Mouse (Mus musculus) limb, embryonic 11.5 days (tissue): ENCODE results near the gene Dctn3. TPM values are rescaled to one million over a fixed set of nuclear protein-coding genes. Genes with fewer than 3 reads are reported as not detected.
"Not testable (repeated sequence)": the region's sequence is repeated elsewhere in the genome, so short reads cannot be mapped to it uniquely, and the experiment has no call there.

Experiments used
- ATAC-seq: fragments of 200-750 bp; cut with Nextera tagmentation; 2 replicates; pipeline ENCODE4 v1.8.0; 2017; ENCODE audit warnings: low read depth; ENCODE audit not compliant: insufficient number of reproducible peaks, low FRiP score, low TSS enrichment
- DNase-seq: peaks from one replicate; pipeline ENCODE4 v3.0.0-alpha.2; 2015; ENCODE audit warnings: low spot score
- H3K27ac ChIP-seq: fragments of 300-500 bp; sonication (generic); replicated peaks from 2 replicates; pipeline ENCODE4 v1.5.1; 2014; ENCODE audit warnings: low read depth, mild to moderate bottlenecking, low read length
- H3K27me3 ChIP-seq: fragments of 300-500 bp; sonication (generic); 2 replicates; pipeline ENCODE4 v1.6.1; 2014; ENCODE audit warnings: mild to moderate bottlenecking, low read length, mixed read lengths; ENCODE audit not compliant: control insufficient read depth, insufficient read depth
- H3K36me3 ChIP-seq: fragments of 300-500 bp; sonication (generic); 2 replicates; pipeline ENCODE4 v1.6.1; 2014; ENCODE audit warnings: mild to moderate bottlenecking, low read length, moderate library complexity, mixed read lengths; ENCODE audit not compliant: control insufficient read depth, insufficient read depth
- H3K4me1 ChIP-seq: fragments of 300-500 bp; sonication (generic); 2 replicates; pipeline ENCODE4 v1.6.1; 2014; ENCODE audit warnings: low read length, mixed read lengths; ENCODE audit not compliant: control insufficient read depth, insufficient read depth
- H3K4me2 ChIP-seq: fragments of 300-500 bp; sonication (generic); 2 replicates; pipeline ENCODE4 v1.6.1; 2014; ENCODE audit warnings: low read depth, mild to moderate bottlenecking, moderate library complexity; ENCODE audit not compliant: severe bottlenecking
- H3K4me3 ChIP-seq: fragments of 300-500 bp; sonication (generic); 2 replicates; pipeline ENCODE4 v1.5.1; 2014; ENCODE audit warnings: low read depth, low read length
- H3K9ac ChIP-seq: fragments of 300-500 bp; sonication (generic); 2 replicates; pipeline ENCODE4 v1.6.1; 2014; ENCODE audit warnings: mild to moderate bottlenecking, low read length
- H3K9me3 ChIP-seq: fragments of 300-500 bp; sonication (generic); 2 replicates; pipeline ENCODE4 v1.6.1; 2016; ENCODE audit warnings: low read length; ENCODE audit not compliant: control insufficient read depth
- WGBS: fragments of 180-500 bp; shearing (Covaris S2); extraction: QIAGEN DNeasy Blood & Tissue Kit; methylation state at CpG from one replicate; pipeline ENCODE4 v1.1.7; 2014; 5-methylcytosine and 5-hydroxymethylcytosine counted together
- polyA plus RNA-seq: library from polyadenylated mRNA; unstranded; fragments of >200 nt; fragmentation: Nextera tagmentation; extraction: Ambion mirVana; gene quantifications from 2 replicates; pipeline ENCODE4 v1.2.1, GENCODE M21; 2014

Dctn3 gene
- polyA plus RNA-seq, result 94.3 and 104 TPM in 2 replicates

DNA sequence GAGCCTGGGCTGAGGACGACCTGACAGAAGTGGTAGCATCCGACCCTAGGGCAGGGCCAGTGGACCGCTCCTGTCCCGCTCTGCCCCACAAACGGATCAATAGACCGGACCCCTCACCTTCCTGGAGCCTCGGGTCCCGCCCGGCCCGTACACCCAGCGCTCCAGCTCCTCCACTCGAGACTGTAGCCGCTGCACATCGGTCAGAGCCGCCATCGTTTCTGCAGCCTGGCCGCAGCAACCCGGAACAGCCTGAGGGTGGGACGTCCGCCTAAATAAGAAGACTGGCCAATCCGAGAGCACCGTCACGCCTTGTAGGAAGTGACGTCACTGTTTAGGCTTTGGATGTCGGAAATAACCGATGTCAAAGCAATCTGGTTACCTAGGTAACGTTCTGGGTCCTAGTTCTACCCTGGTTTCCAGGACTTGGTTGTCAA is at the start of gene Dctn3:
Dctn3 (minus strand) TSS at position 253 of the 434 bp plus-strand sequence.
- H3K27me3 ChIP-seq, result peaks cover 43% of the 10 kb centered on the region
- peaks cover 2% of the 10 kb centered on the region; the same call in 1 of the 2 replicates for H3K36me3 ChIP-seq
- peaks cover 5% of the 10 kb centered on the region; the same call in 1 of the 2 replicates for H3K4me1 ChIP-seq
- H3K9me3 ChIP-seq, result no peaks in the 10 kb centered on the region
- H3K4me3 ChIP-seq, result peak within 1 kb of the TSS; percentile 90
- H3K27ac ChIP-seq, result no peak within 1 kb of the TSS
- ATAC-seq, result peak; percentile 88
- H3K9ac ChIP-seq, result peak within 1 kb of the TSS; percentile 79
- H3K4me2 ChIP-seq, result peak within 1 kb of the TSS; percentile 75
- under 1% methylated on average over 27 of the region's 27 CpGs for WGBS
- peak; percentile 90 for DNase-seq

- H3K4me2 ChIP-seq, H3K4me1 ChIP-seq, DNase-seq, H3K9ac ChIP-seq, H3K4me3 ChIP-seq, H3K27me3 ChIP-seq, ATAC-seq, H3K27ac ChIP-seq, H3K9me3 ChIP-seq, H3K36me3 ChIP-seq: not testable (repeated sequence)
- 83% methylated on average over 10 of the region's 10 CpGs for WGBS
Measured at GRCm38 (mm10) chr4:41767301-41767700, 44.3 kb upstream of the Dctn3 start.

DNA sequence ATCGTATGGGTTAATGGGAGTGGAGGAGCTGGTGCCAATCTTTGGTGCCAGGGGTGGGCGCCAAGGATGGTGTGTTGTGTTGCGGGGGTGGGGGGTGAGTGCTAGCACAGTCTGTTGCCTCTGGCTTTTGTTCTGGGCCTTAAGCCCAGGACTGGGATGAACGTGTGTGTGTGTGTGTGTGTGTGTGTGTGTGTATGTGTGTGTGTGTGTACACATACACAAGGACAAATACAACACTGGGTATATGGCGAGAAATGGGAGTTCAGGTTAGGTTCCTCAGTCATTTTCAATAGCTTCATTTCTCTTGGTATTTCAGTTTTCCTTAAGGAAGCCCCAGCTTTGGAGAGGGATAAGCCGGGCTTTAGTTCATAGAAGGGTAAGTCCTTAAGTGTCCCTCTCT is 40.2 kb upstream of the Dctn3 start:
- H3K27me3 ChIP-seq, DNase-seq, ATAC-seq, H3K9ac ChIP-seq, H3K9me3 ChIP-seq, H3K36me3 ChIP-seq, H3K4me3 ChIP-seq: not testable (repeated sequence)
- Histone ChIP-seq H3K4me2 (peak overlapping the region; percentile 90), H3K27ac (peak overlapping the region; percentile 97), H3K4me1 (peaks cover 25% of the 10 kb centered on the region)
- WGBS, result 56% methylated on average over 4 of the region's 6 CpGs

DNA sequence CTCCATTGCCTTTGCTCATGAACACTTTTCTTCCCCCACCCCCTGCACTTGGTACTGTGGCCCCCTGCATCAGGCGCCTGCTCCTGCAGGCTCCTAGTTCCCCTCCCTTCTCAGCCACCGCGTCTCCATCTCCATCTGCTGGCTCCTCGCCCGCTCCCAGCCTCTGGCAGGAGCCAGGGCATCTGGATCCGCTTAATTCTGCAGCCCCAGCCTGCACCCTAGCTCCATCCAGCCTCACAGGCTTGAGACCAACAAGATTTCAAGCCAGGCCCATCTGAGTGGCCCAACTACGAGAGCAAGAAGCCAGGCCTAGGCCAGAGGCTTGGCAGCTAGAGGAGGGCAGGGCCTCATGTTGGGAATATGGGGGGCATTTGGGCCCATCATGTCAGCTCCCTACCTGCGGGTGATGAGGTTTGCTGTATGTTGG is 39.7 kb upstream of the Dctn3 start:
- ATAC-seq (peak; percentile 75; the same call in 1 of the 2 replicates), DNase-seq (peak; percentile 84)
- peak overlapping the region; percentile 90 for H3K4me2 ChIP-seq
- H3K4me1 ChIP-seq, result peaks cover 25% of the 10 kb centered on the region
- peak overlapping the region; percentile 26 for H3K4me3 ChIP-seq
- WGBS, result 10% methylated on average over 8 of the region's 8 CpGs
- H3K27me3 ChIP-seq, H3K9me3 ChIP-seq, H3K36me3 ChIP-seq: not testable (repeated sequence)
- peak overlapping the region; percentile 97 for H3K27ac ChIP-seq
- H3K9ac ChIP-seq, result peak overlapping the region; percentile 45

GRCm38 (mm10) chr4:41762099-41762687 is 39.2 kb upstream of the Dctn3 start:
- Histone ChIP-seq H3K36me3 (peaks cover 2% of the 10 kb centered on the region; the same call in 1 of the 2 replicates), H3K9ac (peak overlapping the region; percentile 45), H3K4me1 (peaks cover 25% of the 10 kb centered on the region), H3K9me3 (no peaks in the 10 kb centered on the region), H3K4me3 (peak overlapping the region; percentile 26), H3K27ac (peak overlapping the region; percentile 97), H3K27me3 (no peaks in the 10 kb centered on the region), H3K4me2 (peak overlapping the region; percentile 90)
- 12% methylated on average over 8 of the region's 8 CpGs for WGBS
- ATAC-seq (peak; percentile 82), DNase-seq (peak; percentile 84)

DNA sequence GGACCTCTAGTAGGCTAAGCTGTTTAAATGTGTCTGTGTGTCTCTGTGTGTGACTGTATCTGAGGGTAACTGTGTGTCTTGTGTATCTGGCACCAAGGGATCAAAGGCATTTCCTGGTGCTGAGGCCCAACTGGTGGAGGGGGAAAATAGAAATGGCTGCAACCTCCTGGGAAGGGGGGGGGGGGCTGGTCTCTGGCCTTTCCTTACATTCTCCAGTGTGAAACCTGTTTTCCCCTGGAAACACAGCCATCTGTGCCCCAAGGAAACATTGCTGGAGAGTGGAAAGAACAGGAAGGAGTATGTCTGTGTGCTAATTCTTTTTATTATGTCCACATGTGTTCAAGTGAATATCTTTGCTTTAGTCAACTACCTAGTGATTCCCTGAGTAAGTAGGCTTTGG is 38.7 kb upstream of the Dctn3 start:
- H3K9ac ChIP-seq, result peak overlapping the region; percentile 13; the same call in 1 of the 2 replicates
- ATAC-seq (no peak), DNase-seq (peak; percentile 41)
- H3K4me2 ChIP-seq, result peak overlapping the region; percentile 90
- H3K36me3 ChIP-seq, result peaks cover 2% of the 10 kb centered on the region; the same call in 1 of the 2 replicates
- no peaks in the 10 kb centered on the region for H3K9me3 ChIP-seq
- H3K4me3 ChIP-seq, result peak overlapping the region; percentile 48
- H3K4me1 ChIP-seq, result peaks cover 25% of the 10 kb centered on the region
- H3K27ac ChIP-seq, result peak overlapping the region; percentile 97
- no peaks in the 10 kb centered on the region for H3K27me3 ChIP-seq

DNA sequence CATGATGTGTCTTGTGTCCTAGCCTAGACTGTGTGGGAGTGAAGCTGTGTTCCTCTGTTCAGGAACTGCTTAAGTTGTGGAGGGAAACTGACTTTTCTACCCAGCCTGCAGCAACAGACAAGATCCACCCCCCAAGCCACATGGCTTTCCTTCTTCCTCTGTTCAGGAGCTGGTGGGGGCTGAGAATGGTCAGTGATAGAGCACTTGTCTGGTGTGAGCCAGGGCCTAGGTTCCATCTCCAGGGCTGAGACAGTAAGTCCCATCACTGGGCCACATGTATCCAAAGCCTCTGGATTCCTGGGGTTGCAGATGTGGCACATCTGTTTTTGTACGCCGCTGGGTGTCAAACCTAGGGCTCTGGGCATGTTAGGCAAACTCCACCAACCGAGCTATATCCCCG is 37.9 kb upstream of the Dctn3 start:
- peak overlapping the region; percentile 62 for H3K9ac ChIP-seq
- WGBS, result 67% methylated on average over 4 of the region's 4 CpGs
- H3K27me3 ChIP-seq, result no peaks in the 10 kb centered on the region
- H3K4me1 ChIP-seq, result peaks cover 31% of the 10 kb centered on the region
- peaks cover 2% of the 10 kb centered on the region; the same call in 1 of the 2 replicates for H3K36me3 ChIP-seq
- peak overlapping the region; percentile 48 for H3K4me3 ChIP-seq
- H3K9me3 ChIP-seq, result no peaks in the 10 kb centered on the region
- peak overlapping the region; percentile 90 for H3K4me2 ChIP-seq
- peak; percentile 33; the same call in 1 of the 2 replicates for ATAC-seq
- H3K27ac ChIP-seq, result peak overlapping the region; percentile 97
- no peak for DNase-seq

GRCm38 (mm10) chr4:41760288-41760721 is 37.3 kb upstream of the Dctn3 start:
- peak; percentile 93 for DNase-seq
- Histone ChIP-seq H3K4me1 (peaks cover 31% of the 10 kb centered on the region), H3K36me3 (peaks cover 2% of the 10 kb centered on the region; the same call in 1 of the 2 replicates), H3K4me3 (peak overlapping the region; percentile 48), H3K4me2 (peak overlapping the region; percentile 90), H3K27me3 (no peaks in the 10 kb centered on the region), H3K27ac (peak overlapping the region; percentile 97), H3K9ac (peak overlapping the region; percentile 62), H3K9me3 (no peaks in the 10 kb centered on the region)
- ATAC-seq, result peak; percentile 85
- WGBS, result under 1% methylated on average over 15 of the region's 15 CpGs
